Mouse (Mus musculus) cerebellum, adult 2 months (tissue): ENCODE measurements around the gene Fam174a.

ENCODE experiments used
- CTCF ChIP-seq: fragments of 200-500 bp; IDR thresholded peaks from 2 replicates; pipeline ENCODE4 v1.5.1; 2011; ENCODE audit warnings: low read depth, mild to moderate bottlenecking, control low read depth, low read length, moderate library complexity, borderline replicate concordance; ENCODE audit not compliant: insufficient read depth
- POLR2A ChIP-seq: fragments of 200-500 bp; IDR thresholded peaks from 2 replicates; pipeline ENCODE4 v1.6.1; 2011; ENCODE audit warnings: low read length, control low read depth, borderline replicate concordance; ENCODE audit not compliant: insufficient read depth

GRCm38 (mm10) chr1:95367748-95368147 lies 54.3 kb downstream of the Fam174a start:
- TF ChIP-seq CTCF: no peak
- TF ChIP-seq POLR2A: no peak
